Mouse (Mus musculus) frontal cortex, postnatal 10 days (tissue): ENCODE data around the gene Adprh.

Source experiments
- DNase-seq, 2 experiments: peaks; one replicate each; pipeline ENCODE4 v3.0.0; 2022; ENCODE audit warnings: low spot score in 2 of 2, mixed read lengths in 1 of 2

The Adprh gene

DNA sequence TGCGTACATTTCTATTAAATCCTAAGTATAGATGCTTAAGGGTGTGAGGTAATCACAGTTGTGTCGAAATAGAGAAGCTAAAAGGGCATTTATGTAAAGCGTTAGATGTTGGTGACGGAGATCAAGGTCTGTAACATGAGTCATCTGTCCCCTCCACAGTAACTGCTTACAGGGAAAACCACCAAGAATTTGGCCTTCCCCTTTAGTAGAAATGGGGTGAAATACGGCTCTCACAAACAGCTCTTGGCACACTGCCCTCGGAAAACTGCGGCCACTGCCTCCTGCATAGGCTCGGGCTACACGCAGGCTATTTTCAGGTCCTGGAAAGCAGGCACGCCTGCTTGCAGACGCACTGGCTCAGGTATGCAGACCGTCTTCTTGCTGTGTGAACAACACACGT, 56.3 kb downstream of the Adprh start:
- no peak for DNase-seq

DNA sequence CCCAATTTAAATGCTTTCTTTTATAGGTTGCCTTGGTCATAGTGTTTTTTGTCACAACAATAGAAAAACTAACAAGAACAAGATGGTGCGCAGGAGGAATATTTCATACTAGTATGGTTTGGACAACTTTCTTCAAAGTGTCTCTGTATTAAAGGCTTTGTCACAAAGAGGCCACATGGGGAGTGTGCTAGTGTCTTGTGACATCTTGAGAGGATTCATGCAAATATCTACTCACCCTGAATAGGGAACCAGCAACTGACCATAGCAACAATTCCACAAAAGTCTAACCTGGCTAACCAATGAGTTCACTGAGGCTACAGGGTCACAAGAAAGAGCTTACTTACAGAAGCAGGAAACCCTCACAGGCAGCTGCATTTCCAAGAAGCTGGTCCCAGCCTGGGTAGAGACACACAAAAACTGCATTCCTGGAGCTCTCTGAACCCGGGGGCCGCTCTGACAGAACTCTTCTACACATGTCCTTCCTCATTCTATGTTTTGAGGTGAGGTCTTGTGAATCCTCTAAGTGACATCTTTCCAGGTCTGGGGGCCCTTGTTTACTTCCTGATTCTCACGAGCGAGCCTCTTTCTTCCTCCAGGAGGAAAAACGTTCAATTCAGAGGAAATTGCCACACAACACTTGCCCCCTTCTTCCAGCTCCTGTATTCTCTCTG, 57.3 kb downstream of the Adprh start:
- no peak for DNase-seq

DNA sequence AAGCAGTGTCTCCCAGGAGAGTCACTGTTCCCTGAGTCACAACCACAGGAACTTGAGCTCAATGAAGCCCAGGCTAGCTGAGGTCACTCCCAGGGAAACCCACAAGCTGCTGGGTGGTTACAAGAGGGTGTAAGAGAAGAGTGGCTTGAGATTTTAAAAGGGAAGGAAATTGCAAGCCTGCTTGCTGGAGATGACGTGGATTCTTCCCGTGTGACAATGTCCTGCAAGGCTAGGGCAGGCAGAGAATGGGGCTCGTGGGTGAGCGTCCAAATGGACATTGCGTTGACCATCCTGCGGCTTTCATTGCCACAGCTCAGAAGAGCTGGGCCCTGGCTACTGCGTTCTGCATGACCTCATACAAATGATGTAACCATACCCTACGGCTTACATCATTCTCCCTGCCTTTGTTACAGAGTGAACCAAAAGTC, 58.3 kb downstream of the Adprh start:
- no peak for DNase-seq
